Mouse (Mus musculus): ENCODE data around the gene Sumo3.
A peak's percentile ranks its signal among the peaks of the same experiment; 100 is the strongest.

Sumo3 gene

DNA sequence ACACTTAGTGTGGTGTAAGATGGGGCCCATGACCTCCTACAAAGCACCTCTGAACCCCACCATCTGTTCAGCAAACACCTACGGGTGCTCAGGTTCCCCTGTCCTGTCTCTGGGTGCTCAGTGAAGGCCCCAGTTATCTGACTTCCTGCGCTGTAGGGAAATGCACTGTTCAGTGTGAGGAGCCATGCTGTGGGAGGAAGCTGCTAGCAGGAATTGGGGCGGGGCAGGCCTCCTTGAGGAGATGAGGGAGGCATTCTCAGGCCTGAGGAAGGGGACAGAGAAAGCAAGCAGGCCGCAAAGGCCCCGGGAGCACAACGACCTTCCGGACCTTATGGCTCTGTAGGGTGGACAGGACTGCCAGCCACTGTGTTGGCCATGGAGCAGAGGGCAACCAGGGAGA is 16.8 kb upstream of the Sumo3 start:
- no peak for DNase-seq (ENCODE audit: low read depth)

DNA sequence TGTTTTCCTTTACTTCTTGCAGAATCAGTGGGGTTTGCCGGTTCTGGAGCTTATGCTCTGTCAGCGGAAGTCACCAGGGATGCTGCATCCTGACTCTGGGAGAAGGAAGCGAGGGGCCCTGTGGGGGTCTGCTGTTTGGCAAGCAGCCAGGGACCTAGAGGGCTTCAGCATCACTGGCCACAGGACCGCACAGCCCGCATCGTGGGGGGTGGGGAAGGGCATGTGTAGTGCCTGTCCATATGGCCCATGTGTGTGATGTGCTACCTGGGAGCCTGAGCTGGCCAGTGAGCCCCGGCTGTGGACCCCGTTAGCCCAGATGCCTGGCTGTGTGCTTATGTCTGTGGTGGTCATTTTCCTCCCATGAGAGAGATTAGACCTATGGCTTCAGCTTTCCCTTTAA is 16.1 kb upstream of the Sumo3 start:
- DNase-seq (ENCODE audit: low read depth), result no peak

DNA sequence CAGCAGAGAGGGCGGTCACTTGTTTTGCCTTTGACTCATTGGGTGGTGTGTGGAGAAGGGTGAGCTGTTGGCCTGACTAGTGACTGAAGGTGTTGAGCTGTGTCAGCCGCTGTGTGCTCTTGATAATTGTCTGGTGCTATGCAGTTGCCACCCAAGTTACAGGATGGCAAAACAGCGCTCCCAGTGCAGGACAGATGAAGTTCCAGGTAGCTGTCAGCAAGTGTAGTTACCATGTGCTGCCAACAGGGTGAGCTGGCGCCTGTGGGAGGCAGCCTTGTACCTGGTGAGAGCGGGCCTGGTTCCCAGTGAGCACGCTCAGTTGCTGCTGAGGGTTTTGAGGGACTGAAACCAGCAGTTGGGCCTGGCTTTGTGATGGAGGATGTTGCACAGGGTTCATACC is 15.1 kb upstream of the Sumo3 start:
- DNase-seq (ENCODE audit: low read depth), result peak; percentile 89

DNA sequence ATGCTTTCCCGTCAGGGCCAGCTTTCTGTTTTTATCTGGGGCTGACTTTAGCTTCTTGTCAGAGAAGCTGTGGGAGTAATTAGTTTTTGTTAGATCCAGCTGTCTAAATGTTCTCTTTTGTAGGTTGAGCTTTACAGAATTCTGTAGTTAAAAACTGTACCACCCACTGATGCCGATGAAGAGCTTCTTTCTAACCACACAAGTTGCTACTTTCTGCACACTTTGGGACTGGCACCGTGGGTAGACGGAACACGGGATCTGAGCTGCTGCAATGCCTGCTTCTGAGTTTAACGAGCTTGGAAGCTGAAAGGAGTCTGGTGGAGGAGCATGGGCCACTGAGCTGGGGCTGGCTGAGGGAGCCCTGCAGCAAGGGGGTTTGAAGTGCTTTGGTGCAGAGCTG is 14.4 kb upstream of the Sumo3 start:
- DNase-seq (ENCODE audit: low read depth), result no peak

DNA sequence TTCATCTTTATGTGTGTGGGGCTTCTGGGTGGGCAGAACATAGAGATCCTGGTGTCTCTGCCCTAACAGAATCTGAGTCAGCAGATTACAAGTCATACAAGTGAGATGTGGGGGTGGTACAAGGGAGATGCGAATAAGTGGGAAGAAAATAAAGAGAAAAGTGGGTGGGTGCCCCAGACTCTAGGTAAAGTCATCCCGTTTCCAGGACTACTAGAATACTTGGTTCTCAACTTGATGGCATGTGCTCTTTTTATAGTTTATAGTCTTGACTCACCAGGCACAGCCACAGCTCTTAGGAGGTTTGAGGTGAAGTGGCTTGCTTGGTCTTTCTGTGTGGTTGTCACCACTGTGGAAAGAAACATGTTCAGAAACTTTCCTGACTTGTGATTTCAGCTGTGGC is 9.8 kb upstream of the Sumo3 start:
- no peak for DNase-seq (ENCODE audit: low read depth)

DNA sequence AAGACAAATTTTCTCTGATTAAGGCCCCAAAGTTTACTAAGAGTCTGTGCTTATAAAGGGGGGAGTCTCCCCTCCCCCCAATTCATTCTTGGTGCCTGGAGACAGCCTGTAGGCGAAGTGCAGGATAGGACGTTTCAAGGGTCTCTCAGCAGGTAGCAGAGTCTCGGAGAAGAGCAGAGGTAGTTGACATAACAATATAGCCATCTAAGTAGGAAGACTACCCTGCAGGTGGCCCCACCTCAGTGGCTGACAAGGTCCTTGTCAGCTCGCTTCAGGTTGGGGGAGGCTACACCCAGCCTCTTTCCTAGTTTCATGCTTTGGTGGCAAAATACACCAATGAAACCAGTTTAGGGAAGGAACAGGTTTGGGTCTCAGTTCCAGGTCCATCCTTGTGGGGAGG is 2.9 kb upstream of the Sumo3 start:
- no peak for DNase-seq (ENCODE audit: low read depth)

DNA sequence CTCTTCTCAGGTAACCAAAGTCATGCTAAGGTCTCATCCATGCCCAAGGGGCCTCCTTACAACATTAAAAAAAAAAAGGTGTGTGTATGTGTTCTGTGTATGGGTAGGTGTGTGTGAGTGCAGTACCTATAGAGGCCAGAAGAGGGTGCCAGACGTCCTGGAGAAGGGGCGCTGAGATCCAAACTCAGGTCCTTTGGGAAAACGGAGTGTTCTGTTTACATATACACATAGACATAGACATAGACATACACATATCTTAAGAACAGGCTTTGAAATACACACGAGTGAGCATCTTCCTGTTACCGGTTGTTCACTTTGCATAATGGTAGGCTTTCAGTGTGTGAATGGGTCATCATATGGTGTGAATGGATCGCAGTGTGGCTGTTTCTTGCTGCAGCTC is 1.8 kb upstream of the Sumo3 start:
- DNase-seq (ENCODE audit: low read depth), result peak; percentile 52

DNA sequence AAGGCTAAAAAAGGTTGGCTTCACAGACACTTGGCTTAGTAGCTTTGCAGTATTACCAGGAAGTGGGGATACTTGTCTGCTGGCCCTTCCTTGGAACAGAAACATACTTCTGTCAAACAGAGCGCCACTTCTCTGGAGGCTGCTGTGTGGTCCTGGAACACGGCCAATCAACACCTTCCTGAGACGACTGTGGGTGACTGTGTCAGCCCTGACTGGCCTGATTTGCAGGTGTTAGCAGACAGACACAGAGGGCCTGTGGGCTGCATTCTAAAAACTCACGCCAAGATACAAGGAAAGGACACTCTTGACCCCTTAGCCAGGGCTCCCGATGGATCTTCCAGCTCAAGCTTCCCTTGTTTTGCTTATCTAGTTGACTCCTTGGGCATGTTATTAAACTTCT is 939 bp upstream of the Sumo3 start:
- DNase-seq (ENCODE audit: low read depth), result no peak

DNA sequence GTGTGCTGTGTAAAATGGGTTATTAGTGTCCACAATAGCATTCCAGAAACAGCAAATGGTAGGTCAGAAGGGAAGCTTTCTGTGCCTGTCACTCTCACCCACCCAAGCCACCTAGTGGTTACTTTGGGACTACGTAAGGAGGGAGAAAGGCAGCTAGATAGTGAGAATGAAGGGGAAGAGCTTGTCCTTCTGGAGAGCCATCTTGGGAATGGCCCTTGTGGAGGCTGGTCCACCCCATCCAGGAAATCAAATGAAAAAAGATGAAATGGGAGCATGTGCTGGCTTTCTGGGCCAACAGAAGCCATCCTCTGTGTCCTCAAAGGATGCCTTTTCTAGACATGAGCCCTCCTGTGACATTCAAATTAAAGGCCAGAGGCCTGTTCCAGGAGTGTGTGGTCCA is 529 bp upstream of the Sumo3 start:
- DNase-seq (ENCODE audit: low read depth), result peak; percentile 79

DNA sequence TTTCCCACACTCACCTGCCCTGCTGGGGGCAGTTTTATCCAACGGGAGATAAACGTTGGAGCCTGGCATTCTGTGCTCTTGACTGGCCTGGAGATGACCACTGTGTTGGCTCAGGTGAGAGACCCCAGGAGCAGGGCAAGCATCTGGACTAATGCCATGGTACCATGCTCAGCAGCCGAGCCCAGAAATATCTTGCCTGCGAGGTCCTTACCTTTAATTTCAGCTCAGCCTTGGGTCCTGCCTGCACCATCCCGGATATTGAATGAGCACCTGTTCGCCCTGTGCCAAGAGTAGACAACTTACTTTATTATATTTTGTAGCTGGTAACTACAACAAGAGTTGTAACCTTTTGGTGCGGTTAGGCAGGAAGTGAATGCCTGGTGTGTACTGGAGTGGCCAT is 958 bp downstream of the Sumo3 start:
- DNase-seq (ENCODE audit: low read depth), result peak; percentile 82

DNA sequence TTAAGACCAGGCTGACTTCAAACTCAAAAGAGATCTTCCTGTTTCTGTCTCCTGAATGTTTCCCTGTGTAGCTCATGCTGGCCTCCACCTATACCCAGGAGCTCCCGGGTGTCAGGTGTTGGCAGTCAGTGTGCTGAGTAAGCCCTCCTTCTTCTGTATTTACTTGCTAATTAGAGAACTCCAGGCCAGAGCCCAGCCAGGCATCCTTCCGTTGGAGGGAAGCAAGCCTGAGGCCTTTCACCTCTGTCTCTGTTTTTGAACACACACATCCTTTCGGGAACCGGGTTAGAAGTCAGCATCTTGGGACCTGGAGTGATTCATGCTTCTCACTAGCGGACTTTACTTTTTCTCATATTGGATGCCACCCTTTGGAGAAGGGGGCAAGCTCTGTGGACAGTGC is 1.5 kb downstream of the Sumo3 start:
- no peak for DNase-seq (ENCODE audit: low read depth)

DNA sequence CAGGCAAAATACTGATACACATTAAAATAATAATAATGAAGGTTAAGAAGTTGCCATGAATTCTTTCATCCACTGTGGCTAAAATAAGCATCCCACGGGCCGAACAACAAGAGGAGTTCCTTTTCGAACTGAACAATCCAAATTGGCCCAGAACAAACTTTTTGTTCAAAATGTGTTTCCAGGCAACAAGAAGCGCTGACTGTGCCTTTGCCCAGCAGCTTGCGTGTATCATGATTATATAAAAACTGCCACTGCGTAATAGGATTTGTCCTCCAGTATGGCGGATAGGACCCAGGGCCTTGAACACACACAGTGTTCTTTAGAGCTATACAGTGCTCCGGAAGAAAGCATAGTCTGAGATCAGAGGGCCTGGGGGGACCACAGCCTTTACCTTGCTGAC is 2.7 kb downstream of the Sumo3 start:
- DNase-seq (ENCODE audit: low read depth), result no peak

DNA sequence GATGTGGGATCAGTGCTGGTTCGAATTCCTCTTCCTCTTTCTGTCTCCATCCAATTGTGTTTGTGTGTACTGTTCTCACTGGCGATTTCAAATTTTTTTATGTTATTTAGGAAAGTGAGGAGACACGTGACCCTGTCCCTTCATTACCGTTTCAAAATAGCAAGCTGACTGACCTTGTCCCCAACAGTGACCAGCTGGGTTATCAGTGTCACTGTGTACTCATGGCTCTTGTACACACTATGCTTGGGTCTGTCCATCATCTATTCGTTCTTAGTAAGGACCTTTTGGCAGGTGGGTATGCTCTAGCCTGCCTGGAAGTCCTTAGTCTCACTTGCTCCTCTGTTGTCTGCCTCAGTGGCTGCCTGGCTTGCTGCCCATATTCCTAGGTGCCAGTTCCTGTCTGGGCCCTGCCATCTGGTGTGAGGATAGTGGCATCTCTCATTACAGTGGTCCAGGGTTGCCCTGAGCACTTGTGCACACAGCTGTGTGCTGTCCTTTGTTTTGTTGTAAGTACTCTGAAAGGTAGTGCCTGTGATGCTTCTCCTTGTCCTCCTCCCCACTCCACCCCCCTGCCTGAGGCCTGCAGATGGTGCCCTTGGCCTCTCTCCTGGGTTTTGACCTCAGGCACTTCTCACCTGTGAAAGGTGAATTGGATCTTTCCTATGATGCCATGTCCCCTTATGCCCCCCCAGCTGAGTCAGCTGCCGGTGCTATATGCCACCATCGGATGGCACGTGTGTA is 4.5 kb downstream of the Sumo3 start:
- DNase-seq (ENCODE audit: low read depth), result no peak

DNA sequence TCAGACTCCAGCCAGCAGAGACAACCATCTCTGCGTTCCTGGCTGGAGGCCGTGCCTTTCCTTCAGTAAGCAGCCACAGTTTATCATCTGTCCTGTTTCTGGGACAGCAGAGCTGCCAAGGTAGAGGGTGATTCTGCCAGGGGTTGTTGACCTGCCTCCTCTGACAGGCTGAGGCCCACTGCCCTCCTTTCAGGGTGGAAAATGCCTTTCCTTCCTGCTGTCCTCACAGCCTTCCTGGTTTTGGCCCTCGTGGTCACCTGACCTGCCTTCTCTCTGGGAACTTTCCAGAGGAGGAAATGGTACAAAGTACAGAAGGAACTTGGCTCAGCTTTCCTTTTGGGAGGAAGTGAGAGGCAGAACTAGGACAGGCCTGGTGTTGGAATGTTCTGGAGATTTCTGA is 7.5 kb downstream of the Sumo3 start:
- no peak for DNase-seq (ENCODE audit: low read depth)

DNA sequence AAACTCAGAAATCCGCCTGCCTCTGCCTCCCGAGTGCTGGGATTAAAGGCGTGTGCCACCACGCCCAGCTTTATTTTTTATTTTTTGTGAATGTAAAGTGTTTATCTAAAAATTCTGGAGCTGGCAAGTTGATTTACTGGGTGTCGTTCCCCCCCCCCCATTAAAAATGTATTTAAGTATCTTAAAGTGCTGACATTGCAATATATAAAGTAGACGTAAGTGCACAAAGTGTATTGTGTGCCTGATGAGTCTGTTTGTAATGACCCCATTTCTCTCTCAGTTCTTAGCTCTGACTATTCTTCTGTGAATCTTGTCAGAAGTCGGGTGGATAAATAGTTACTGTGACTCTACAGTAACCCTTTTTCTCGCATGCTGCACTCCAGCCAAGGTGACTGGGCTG is 9.8 kb downstream of the Sumo3 start:
- no peak for DNase-seq (ENCODE audit: low read depth)

DNA sequence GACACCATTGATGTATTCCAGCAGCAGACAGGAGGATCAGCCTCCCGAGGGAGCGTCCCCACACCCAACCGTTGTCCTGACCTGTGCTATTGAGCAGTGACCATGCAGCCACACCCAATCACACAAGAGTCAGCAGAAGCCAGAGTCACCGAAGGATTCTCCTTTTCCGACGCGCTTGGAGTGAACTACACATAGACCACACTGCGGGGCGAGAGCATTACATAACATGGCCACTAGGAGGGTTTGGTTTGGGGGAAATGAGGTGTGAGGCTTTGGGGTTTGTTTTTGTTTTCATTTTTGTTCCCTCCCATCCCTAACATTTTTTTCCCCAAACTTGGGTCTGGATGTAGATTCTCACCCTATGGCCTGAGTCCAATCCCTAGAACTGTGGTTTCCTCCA is 10.3 kb downstream of the Sumo3 start:
- DNase-seq (ENCODE audit: low read depth), result no peak

DNA sequence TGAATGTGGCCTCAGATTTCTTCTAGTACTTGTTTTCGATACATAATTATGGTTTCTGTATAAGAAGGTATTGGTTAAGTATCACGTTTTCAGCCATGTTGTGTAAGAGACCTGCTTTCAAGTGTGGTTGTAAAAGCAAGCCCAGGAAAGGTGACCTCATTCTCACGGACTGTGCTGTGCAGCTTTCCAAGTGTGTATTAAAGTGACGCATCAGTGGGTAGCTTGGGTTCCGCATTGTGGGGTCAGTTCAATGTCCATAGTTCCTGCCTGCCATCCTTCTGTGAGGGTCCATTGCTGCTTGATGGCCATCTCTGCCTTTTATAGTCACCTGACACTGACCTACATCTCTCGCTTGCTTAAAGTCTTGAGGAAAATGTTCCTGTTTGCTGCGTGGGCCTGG is 11.0 kb downstream of the Sumo3 start:
- no peak for DNase-seq (ENCODE audit: low read depth)

DNA sequence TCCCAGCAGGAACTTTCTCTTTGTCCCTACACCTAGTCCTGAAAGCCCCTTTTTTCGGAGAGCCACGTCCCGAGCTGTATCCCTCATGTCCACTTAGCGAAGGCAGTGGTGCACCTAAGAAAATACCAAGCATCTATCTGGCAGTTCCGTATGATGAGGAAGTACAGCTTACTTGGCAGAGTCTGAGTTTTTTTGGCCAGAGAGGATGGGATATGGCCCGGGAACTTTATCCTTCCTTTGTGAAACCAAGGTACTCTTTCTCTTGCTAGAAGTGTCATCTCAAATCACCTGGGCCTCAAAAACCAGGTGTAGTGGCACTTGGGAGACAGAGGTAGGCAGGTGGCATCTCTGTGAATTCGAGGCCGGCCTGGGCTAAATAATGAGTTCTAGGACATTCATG is 15.6 kb downstream of the Sumo3 start:
- no peak for DNase-seq (ENCODE audit: low read depth)

DNA sequence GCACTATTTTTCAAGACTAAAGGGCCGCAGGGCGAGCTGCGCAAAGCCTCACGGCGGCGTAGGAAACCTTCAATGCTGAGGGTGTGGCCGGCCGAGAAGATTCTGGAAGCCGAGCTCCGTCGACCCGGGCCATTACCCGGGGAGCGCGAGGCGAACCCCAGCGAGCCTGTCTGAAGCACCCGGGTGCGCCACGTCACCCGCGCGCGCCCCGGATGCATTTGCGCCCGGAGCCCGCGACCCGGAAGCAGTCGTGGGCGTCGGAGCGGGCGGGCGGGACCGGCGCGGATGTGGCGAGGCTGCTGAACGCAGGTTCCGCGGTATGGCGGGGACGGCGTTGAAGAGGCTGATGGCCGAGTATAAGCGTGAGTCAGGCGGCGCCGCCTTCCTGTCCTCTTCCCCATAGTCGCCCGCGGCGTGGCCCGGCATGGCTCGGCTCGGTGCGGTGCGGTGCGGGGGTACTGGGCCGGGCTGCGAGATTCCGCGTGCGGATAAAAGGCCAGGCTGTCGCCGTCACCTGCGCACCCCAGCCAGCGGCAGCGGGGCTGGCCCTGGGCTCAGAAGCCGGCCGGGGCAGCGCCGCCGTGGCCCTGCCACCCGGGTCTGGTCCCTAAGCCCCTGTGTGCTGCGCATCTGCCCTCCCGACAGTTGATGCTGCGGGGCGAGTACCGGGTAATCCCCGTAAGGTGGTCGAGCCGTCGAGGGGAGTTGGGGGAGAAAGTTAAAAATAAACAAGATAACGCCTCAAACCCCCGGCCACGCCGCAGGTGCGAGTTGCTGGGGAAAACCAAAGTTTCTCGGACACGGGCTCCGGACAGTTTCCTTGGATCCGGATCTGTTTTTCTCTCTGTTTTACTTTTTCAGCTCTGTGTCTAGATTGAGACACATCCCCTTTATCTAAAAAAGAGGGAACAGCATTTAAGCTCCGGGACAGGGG is 16.4 kb downstream of the Sumo3 start, which contains the start of gene Ube2g2:
Ube2g2 (plus strand) TSS at position 221 of the 934 bp plus-strand sequence.
- peak; percentile 97 for DNase-seq (ENCODE audit: low read depth)

DNA sequence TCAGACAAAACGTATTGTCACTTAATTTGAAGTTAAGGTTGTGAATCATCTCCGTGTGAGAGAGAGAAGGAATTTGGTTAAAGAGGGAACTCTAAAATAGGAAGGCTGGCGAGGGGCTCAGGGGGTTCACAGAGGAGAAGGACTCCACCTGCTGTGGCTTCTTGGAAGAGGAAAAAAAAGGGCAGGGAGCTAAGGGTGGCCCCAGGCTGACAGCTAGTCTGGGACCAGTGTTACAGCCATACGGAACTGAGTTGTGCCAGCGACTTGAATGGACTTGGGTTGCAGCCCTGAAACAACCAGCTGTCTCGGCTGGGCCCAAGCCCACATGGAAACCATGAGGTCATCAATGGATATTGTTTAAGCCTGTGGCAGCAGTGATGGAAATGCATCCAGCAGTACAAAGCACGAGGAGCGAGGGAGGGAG is 17.2 kb downstream of the Sumo3 start:
- DNase-seq (ENCODE audit: low read depth), result peak; percentile 41

DNA sequence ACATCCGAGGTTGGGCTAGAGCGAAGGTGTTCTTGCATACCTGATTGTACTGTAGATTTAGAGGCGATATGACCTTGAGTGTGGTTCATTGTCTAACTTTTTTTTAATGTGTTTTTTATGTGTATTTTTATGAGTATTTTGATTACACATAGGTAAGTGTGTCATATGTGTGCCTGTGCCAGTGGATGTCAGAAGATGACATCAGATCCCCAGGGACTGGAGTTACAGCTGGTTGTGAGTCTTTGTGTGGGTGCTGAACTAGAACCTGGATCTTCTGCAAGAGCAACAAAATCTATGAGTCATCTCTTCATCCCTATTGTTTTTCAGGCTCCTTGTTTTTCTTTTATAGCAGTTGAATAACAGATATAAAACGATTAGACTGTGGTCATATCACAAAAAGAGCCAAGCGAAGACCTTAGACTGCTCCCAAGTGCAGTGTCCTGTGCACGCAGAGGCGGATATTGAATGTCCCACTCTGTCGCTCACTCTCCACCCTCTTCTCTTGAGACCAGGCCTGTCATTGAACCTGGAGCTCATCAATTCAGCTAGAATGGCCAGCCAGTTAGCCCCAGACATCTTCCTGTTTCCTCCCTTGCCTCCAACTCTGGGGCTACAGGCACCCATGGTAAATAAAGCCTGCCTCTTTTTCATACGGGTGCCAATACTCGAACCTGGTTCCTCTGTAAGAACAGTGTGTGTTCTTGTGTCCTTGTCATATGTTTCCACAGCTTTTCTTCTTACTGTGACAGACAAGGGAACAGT is 17.9 kb downstream of the Sumo3 start:
- no peak for DNase-seq (ENCODE audit: low read depth)

DNA sequence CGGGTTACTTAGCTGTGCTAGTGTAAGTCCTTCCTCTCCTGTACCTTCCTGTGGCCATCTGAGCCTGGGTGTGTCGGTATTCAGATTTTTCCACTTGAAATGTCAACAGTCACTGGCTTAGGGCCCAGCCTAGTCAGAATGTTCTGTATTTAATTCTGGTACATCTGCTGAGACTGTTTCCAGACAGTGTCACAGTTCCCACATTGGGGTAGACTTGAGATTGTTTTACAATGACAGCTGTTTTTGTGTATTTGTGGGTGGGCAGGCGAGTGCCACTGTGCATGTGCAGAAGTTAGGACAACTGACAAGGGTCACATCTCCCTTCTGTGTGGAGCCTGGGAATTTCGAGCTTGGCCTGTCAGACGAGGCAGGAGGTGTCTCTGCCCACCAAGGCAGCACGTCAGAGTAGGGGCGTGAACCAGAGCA is 18.7 kb downstream of the Sumo3 start:
- DNase-seq (ENCODE audit: low read depth), result no peak

DNA sequence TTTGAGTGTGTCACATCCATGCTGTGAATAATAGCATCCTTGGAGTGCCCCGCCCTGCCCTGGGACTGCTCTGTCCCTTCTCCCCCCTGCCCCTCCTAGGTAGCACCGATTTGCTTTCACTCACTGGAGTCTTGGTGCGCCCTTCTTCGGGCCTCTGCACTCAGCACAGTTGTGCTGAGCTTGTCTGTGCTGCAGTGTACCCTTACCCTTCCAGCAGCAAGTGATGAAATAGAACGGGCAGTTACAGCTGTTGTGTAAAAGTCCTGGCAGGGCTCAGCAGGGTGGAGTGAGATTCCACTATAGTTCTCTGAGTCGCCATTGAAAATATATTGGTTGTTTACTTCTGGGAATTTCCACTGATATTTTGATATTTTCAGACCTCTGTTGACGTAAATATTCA is 20.1 kb downstream of the Sumo3 start:
- no peak for DNase-seq (ENCODE audit: low read depth)
